Mouse (Mus musculus) stomach, postnatal 0 days (tissue): ENCODE measurements around the gene Rtn4r.

Experiments used
- CTCF ChIP-seq: IDR thresholded peaks from 2 replicates; pipeline ENCODE4 v1.5.1; 2016; ENCODE audit warnings: antibody characterized with exemption, low read depth, mild to moderate bottlenecking, moderate library complexity
- EP300 ChIP-seq: optimal IDR thresholded peaks from 2 replicates; pipeline ENCODE3; 2016; ENCODE audit warnings: antibody characterized with exemption

DNA sequence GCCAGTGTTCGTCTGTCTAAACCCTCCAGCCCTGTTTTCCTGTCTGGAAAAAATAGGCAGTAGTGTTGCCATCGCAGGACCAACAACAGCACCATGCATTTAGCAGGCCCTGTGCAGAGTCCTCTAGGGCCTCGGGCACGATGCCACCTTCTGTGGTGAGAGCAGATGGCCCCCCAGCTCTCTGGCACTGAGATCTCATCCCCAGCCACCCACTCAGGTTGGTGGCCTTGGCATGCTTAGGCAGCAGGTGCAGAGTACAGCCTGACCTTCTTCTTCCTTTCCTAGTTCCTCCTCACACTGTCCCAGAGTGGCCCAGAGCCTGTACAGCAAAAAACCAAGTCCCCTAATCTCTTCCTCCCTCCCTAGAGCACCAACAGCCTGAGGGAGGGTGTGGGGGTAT is 3.4 kb upstream of the Rtn4r start:
- TF ChIP-seq EP300 (no peak), CTCF (no peak)
